Mouse (Mus musculus): ENCODE data around the gene Pisd. TPM values are rescaled to one million over a fixed set of nuclear protein-coding genes. Genes with fewer than 3 reads are reported as not detected.
A peak's percentile ranks its signal among the peaks of the same experiment; 100 is the strongest.
"Not testable (repeated sequence)": the region's sequence is repeated elsewhere in the genome, so short reads cannot be mapped to it uniquely, and the experiment has no call there.

Pisd gene
- total RNA-seq, 2 experiments from 2014 or later = 61.1 to 64.6 TPM

DNA sequence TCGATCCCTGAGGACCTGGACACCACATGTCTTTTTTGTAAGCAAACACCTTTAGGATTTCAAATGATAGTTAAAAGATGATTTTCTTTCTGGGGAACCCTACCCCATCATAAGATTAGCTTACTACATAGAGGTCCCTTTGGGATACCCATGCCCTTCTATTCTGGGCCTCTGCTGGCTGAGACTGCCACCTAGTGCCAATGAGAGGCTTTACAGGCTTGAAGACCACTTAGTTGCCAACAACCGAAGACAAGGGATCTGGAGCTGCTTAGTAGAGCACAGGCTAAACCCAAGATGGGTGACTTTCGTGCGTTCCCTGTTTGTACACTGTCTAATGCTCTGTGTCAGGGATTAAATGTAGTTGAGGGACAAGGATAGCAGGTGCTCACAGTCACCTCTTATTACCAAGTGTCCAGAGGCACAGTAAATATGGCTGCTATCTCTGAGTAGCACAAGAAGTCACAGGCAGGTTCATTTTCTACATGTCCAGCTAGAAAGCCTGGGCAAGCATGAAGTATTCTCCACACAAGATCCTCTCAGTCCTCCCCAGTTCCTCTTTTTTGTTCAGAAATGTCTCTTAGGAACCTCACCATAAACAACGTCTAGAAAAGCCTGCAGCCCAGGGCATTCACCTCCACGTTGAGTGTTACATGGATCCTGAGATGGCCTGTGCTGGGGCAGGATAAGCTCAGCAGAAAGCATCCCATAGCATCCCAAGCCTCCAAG lies 37.6 kb downstream of the Pisd start:
- DNase-seq (ENCODE audit: low spot score in 2 of 2) = no peak

- DNase-seq (ENCODE audit: low spot score in 2 of 2) = peak; percentile 31 to 68
These were observed 39.5 kb downstream of the Pisd start for GRCm38 (mm10) chr5:32745705-32746655.

DNA sequence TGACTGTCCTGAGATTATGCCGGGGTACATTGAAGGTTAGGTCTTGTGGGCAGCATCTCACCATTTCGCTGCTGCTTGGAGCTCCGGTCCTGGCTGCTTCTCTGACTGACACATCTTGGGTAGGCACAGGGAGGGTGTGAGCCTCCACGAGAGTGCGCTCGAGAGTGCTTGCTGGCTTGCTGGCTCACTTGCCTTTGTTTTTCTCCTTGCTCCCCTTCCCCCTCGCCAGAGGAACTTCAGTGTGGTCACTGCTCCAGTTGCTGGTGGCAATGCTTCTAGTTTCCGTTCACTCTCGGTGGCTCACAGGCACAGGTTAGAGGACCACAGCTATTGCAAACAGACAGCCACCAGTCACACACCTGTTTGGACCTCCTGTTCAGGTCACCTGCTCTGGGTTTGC lies 43.3 kb downstream of the Pisd start:
- no peak for DNase-seq (ENCODE audit: low spot score in 2 of 2)

GRCm38 (mm10) chr5:32741377-32741776 lies 44.1 kb downstream of the Pisd start:
- DNase-seq (ENCODE audit: low spot score in 2 of 2) = not testable (repeated sequence)

GRCm38 (mm10) chr5:32740850-32741249 lies 44.6 kb downstream of the Pisd start:
- DNase-seq (ENCODE audit: low spot score in 2 of 2) = not testable (repeated sequence)

DNA sequence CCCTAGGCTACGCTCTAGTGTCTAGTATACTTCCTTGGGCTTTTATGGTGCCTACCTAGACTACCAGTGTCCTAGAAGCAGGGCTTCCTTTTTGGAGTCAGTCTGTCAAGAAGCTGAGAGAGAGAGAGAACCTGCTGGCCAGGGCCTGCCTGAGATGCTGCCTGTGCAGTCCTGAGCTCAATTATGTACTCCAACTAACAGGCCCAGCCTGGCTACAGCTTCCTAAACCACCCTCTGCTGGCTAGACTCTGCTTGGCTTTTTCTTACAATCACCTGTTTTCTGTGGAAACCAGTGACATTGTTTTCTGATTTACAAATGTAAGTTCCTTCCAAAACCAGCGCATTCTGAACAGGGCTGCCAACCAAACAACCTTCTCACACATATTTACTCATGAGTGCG lies 45.3 kb downstream of the Pisd start:
- no peak for DNase-seq (ENCODE audit: low spot score in 2 of 2)

DNA sequence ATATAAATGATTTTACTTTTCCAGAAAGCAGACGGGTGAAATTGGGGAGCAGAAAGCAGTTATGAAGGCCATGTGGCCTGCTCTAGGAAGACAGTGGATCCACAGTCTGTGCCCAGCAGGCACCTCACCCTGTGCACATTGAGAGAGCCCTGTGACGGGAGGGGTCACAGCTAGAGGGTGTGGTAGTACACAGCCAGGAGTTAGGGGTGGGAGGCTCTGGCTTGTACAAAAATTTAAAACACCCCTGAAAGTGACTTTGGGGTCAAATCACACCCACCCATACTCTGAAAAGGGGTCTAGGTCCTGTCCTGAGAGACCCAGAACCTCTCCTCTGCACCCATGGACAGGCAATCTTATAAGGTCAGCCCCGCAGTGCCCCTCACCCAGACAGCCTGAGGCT lies 48.7 kb downstream of the Pisd start:
- not testable (repeated sequence) for DNase-seq (ENCODE audit: low spot score in 2 of 2)

GRCm38 (mm10) chr5:32735779-32736178 lies 49.7 kb downstream of the Pisd start:
- DNase-seq (ENCODE audit: low spot score in 2 of 2) = no peak

GRCm38 (mm10) chr5:32733892-32734291 lies 51.6 kb downstream of the Pisd start:
- not testable (repeated sequence) for DNase-seq (ENCODE audit: low spot score in 2 of 2)

- no peak for DNase-seq (ENCODE audit: low spot score in 2 of 2)
These were observed 56.6 kb downstream of the Pisd start for GRCm38 (mm10) chr5:32728851-32729250.

GRCm38 (mm10) chr5:32728300-32728699 lies 57.1 kb downstream of the Pisd start:
- DNase-seq (ENCODE audit: low spot score in 2 of 2) = no peak

DNA sequence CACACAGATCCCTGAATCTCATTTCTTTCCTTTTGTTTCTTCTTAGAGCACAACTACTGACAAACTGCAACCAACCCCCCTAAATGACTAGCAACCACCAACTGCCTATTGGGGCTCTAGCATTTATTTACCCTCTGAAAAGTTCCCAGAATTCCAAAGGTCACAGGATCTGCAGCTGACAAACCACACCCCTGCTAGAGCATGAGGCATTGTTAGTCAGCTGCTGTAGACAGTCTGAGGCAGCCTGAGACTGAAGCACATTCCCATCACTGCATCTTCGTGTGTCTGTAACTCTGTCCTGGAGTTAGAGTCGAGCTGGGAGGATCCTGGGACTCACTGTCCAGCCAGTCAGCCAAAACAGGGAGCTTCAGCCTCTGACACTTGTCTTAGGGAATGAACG lies 60.0 kb downstream of the Pisd start:
- not testable (repeated sequence) for DNase-seq (ENCODE audit: low spot score in 2 of 2)

DNA sequence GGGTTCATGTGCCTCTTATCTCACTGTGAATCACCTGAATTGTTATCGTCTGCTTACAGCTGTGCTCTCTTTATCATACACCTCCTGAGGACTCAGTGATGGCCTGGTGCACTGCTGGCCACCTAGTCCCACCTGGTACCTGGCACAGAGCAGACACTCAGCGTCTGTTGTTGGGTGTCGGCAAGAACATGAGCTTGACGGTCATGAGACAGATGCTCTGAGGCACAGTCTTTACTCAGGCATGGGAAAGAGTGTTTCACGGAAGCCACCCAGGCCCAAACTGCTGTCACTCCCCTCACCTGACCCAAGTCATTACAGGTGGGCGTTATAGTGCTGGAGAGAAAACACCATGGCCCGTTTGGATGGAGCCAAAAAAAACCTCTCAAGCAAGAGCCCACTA lies 61.5 kb downstream of the Pisd start:
- DNase-seq (ENCODE audit: low spot score in 2 of 2) = no peak

DNA sequence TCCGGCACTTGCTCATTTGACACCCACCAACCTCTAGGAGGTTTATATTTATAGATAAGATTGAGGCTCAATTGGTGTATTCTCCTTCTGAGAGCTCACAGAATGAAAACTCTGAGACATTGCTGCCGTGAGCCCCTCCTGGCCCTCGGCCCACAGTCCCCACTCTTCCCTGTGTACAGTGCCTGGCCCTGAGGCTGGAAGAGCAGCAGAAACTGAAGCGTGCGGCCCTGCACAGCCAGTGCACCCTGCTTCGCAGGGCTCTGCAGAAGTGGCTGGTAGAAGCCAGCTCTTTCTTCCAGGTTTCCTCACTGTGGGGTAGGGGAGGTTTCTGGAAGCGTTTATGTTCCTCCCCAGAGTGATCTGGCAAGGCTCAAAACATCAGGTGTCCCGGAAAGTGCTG lies 62.7 kb downstream of the Pisd start:
- not testable (repeated sequence) for DNase-seq (ENCODE audit: low spot score in 2 of 2)

DNA sequence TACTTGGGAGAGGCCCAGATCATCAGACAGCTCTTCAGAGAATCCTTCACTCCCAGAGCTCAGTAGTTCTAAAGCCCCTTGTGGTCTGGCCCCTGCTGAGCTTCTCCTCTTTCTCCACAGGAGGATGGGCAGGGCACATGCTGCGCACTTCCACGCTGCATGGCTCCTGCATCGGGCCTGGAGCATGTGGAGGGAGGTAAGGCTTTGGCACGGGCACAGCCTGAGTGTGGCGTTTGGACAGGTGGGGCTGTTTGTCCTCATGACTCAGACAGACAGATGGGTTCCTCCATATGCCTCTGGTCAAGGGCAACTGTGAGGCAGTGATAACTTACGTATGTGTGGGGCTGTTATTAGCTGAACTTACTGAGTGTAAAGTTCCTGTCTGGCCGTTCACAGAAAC lies 63.2 kb downstream of the Pisd start:
- DNase-seq (ENCODE audit: low spot score in 2 of 2) = no peak

GRCm38 (mm10) chr5:32721316-32721715 lies 64.1 kb downstream of the Pisd start:
- DNase-seq (ENCODE audit: low spot score in 2 of 2) = no peak

DNA sequence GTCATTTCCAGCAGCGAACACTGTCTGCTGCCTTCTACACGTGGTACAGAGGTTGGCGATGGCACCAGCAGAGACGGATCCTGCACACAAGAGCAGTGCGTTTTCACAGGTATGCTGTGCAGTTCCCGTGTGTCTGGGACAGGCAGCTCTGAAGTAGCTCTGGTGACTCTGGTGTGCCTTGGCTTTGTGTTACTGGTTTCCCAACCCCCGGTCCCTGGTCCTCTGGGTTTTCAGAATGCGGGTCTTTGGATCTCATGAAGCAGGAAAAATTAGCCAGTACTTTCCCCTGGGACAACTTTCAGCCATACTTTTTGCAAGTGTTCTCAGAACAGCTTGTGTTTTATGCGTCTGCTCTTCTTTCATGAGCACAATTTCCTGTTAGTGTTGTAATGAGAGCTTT lies 65.0 kb downstream of the Pisd start:
- DNase-seq (ENCODE audit: low spot score in 2 of 2) = no peak

DNA sequence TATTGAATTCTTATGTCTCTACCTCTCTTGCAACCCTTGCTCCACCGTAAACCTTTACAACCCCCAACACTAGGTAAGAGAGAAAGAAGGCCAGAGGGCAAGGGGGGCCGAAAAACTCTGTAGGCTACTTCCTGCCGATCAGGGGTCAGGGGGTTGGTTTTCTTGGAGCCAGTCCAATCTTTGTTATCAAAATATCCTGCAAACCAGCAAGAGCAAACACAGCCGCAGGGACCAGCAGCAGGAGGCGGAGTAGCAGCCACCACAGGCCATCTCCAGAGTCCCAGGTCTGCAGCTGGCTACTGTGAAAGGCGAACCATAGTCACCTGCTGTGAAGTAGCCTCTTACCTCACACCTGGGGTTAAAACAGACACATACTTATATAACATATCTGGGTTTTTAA lies 66.5 kb downstream of the Pisd start:
- DNase-seq (ENCODE audit: low spot score in 2 of 2) = no peak

GRCm38 (mm10) chr5:32717726-32718125 lies 67.7 kb downstream of the Pisd start:
- DNase-seq (ENCODE audit: low spot score in 2 of 2) = no peak

GRCm38 (mm10) chr5:32713703-32714467 lies 71.6 kb downstream of the Pisd start:
- peak; percentile 74 to 80 for DNase-seq (ENCODE audit: low spot score in 2 of 2)

- DNase-seq (ENCODE audit: low spot score in 2 of 2) = no peak
These were observed 72.3 kb downstream of the Pisd start for GRCm38 (mm10) chr5:32713042-32713702.
